Mouse (Mus musculus) embryonic facial prominence, embryonic 13.5 days (tissue): ENCODE results near the gene Tspan17. TPM values are rescaled to one million over a fixed set of nuclear protein-coding genes. Genes with fewer than 3 reads are reported as not detected.

ENCODE experiments used
- ATAC-seq: fragments of 200-750 bp; cut with Nextera tagmentation; 2 replicates; pipeline ENCODE4 v1.8.0; 2017; ENCODE audit warnings: low read depth; ENCODE audit not compliant: insufficient number of reproducible peaks, insufficient read depth, low FRiP score, low TSS enrichment
- H3K27ac ChIP-seq: fragments of 300-500 bp; sonication (generic); 2 replicates; pipeline ENCODE4 v1.5.1; 2015; ENCODE audit warnings: moderate library complexity, mild to moderate bottlenecking, inconsistent platforms
- H3K27me3 ChIP-seq: fragments of 300-500 bp; sonication (generic); 2 replicates; pipeline ENCODE4 v1.6.1; 2015; ENCODE audit warnings: mild to moderate bottlenecking, inconsistent platforms
- H3K36me3 ChIP-seq: fragments of 300-500 bp; sonication (generic); 2 replicates; pipeline ENCODE4 v1.6.1; 2015; ENCODE audit warnings: mild to moderate bottlenecking, inconsistent platforms
- H3K4me1 ChIP-seq: fragments of 300-500 bp; sonication (generic); 2 replicates; pipeline ENCODE4 v1.6.1; 2015; ENCODE audit warnings: inconsistent platforms
- H3K4me2 ChIP-seq: fragments of 300-500 bp; sonication (generic); 2 replicates; pipeline ENCODE4 v1.6.1; 2015; ENCODE audit warnings: moderate library complexity, mild to moderate bottlenecking, inconsistent platforms
- H3K4me3 ChIP-seq: fragments of 300-500 bp; sonication (generic); 2 replicates; pipeline ENCODE4 v1.5.1; 2015; ENCODE audit warnings: mild to moderate bottlenecking, inconsistent platforms
- H3K9ac ChIP-seq: fragments of 300-500 bp; sonication (generic); 2 replicates; pipeline ENCODE4 v1.6.1; 2015; ENCODE audit warnings: mild to moderate bottlenecking, inconsistent platforms
- H3K9me3 ChIP-seq: fragments of 300-500 bp; sonication (generic); 2 replicates; pipeline ENCODE4 v1.6.1; 2016; ENCODE audit warnings: inconsistent platforms
- WGBS: fragments of 180-500 bp; shearing (Covaris S2); methylation state at CpG from one replicate; pipeline ENCODE4 v1.1.7; 2015; ENCODE audit warnings: mixed read lengths; 5-methylcytosine and 5-hydroxymethylcytosine counted together
- polyA plus RNA-seq: library from polyadenylated mRNA; unstranded; fragments of >200 nt; fragmentation: Nextera tagmentation; extraction: Ambion mirVana; gene quantifications from 2 replicates; pipeline ENCODE4 v1.2.1, GENCODE M21; 2015

Gene Tspan17
- polyA plus RNA-seq, 1 experiment from 2014 or later: 7.6 TPM

DNA sequence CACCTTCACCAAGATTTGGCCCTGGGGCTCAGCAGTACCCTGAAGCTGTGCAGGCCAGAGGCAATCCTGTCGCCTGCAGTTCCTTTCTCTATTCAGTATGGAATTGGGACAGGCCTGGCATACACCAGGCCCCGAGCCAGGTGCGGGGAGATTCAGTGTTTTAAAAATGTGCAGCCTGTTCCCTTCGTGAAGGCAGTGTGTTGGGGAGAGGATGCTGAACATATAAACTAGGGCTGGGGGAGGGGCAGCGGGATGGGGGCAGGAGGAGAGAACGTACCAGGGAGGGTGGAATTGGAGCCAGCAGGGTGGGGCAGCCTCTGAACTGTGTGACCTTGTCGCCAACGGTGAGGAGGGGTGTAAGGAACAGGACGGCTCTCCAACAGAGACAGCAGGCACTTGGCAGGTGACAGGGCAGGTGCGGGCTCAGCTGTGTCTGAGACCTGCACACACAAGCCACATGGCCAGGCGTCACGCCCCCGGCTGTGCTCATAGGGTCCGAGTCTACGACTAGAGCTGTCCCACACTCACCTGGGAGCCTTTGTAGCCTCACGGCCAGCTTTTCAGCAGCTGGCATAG lies 4.9 kb downstream of the Tspan17 start:
- Histone ChIP-seq H3K27ac (no peak overlapping the region), H3K36me3 (no peaks in the 10 kb centered on the region), H3K4me1 (peaks cover 9% of the 10 kb centered on the region), H3K9ac (no peak overlapping the region), H3K9me3 (no peaks in the 10 kb centered on the region), H3K4me2 (no peak overlapping the region), H3K4me3 (no peak overlapping the region), H3K27me3 (peaks cover 51% of the 10 kb centered on the region)
- WGBS: 74% methylated on average over 16 of the region's 16 CpGs
- no peak for ATAC-seq

DNA sequence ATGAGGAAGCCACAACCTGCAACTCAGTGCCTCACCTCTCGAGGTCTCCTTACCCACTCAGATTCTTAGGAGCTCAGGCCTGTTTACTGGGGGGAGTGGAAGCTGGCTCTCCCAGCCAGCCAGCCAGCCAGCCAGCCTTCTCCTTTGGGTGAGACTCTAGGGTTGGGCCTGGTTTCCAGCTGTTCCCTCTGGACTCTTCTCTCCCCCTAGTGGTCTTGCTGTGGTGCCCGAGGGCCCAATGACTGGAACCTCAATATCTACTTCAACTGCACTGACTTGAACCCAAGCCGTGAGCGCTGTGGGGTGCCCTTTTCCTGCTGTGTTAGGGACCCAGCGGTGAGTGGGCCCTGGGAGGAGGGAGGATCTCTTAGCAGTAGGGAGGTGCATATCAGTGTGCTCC lies 5.7 kb downstream of the Tspan17 start:
- WGBS: 54% methylated on average over 5 of the region's 5 CpGs
- H3K27me3 ChIP-seq: peaks cover 45% of the 10 kb centered on the region
- H3K9ac ChIP-seq: no peak overlapping the region
- peaks cover 5% of the 10 kb centered on the region for H3K4me1 ChIP-seq
- no peak overlapping the region for H3K27ac ChIP-seq
- ATAC-seq: no peak
- no peaks in the 10 kb centered on the region for H3K9me3 ChIP-seq
- no peak overlapping the region for H3K4me2 ChIP-seq
- no peak overlapping the region for H3K4me3 ChIP-seq
- no peaks in the 10 kb centered on the region for H3K36me3 ChIP-seq

DNA sequence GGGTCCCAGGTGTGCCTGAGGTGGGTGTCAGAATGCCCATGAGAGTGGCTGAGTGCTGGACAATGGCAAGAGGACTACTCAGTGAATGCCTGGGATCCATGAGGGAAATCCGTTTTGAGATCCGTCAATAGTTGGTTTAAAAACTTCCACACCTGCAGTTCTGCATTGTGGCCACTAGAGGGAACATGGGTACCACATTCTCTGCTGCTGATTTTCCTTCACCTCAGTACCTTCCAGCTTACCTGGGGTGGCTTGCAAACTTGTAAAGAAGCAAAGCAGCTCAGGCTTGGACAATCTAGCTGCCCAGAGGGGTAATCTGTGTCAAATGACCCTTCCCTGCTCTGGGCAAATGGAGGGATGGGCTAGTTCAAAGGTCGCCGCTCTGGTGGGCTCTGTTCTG lies 8.2 kb downstream of the Tspan17 start:
- WGBS: 44% methylated on average over 4 of the region's 4 CpGs
- peaks cover 24% of the 10 kb centered on the region for H3K27me3 ChIP-seq
- no peak for ATAC-seq
- no peaks in the 10 kb centered on the region for H3K36me3 ChIP-seq
- H3K9ac ChIP-seq: no peak overlapping the region
- H3K4me2 ChIP-seq: no peak overlapping the region
- H3K4me1 ChIP-seq: 0 out of 2 replicates have a peak, but pooled peaks cover 6% of the 10 kb centered on the region
- no peak overlapping the region for H3K27ac ChIP-seq
- no peaks in the 10 kb centered on the region for H3K9me3 ChIP-seq
- no peak overlapping the region for H3K4me3 ChIP-seq

DNA sequence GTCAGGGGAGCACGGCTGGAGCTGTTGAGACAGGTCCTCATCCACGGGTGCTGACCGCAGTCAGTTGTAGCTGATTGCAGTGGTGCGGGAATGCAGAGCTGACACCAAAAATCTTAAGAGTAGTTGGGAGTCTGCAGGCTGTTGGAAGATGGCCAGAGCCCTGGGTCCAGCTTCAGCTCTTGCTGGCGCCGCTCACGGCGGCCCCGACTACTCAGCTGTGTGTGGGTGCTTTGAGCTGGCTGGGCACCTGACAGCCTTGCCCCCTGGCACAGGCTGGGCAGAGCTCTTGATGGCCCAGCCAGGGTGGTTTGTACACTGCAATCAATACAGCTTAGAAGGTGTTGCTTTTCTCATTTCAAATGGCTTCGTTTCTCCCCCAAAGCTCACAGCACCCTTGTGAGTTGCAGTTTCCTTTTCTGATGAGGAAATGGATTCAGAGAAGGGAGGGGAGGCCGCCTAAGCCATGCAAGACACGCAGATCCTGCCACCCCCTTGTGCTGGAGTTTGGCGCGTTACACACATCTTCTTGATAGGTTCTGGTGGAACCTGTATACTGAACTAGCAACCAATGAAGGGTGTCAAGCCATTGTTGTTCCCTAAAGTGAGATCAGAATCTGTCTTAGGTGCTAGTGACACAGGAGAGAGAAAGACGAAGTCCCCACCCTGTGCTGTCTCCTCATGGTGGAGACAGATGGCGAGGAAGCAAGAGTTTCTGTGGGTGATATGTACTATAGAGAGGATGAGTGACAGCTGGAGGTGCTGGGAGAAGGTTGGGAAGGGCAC lies 8.9 kb downstream of the Tspan17 start:
- Histone ChIP-seq H3K27ac (no peak overlapping the region), H3K4me1 (0 out of 2 replicates have a peak, but pooled peaks cover 6% of the 10 kb centered on the region), H3K4me3 (no peak overlapping the region), H3K9me3 (no peaks in the 10 kb centered on the region), H3K9ac (no peak overlapping the region), H3K36me3 (no peaks in the 10 kb centered on the region), H3K4me2 (no peak overlapping the region), H3K27me3 (peaks cover 17% of the 10 kb centered on the region; the same call in 1 of the 2 replicates)
- no peak for ATAC-seq
- 76% methylated on average over 16 of the region's 16 CpGs for WGBS

DNA sequence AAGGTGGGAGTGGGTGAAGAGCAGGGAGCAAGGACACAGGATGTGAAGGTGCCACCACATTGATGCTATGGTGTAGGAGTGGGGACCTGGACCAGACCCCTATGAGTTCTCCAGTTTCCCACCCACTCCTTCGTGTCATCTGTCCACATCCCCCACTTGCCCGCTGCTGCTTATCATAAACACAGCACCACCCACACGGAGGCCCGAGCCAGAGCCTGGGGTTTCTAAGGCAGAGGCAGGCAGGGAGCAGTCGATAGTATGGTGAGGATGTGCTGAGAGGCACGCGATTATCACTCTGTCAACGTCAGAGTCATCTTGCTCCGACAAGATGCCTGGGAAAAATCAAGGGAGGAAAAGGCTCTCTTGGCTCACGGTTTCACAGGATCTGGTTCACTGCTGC lies 9.6 kb downstream of the Tspan17 start:
- Histone ChIP-seq H3K27ac (no peak overlapping the region), H3K36me3 (no peaks in the 10 kb centered on the region), H3K9me3 (no peaks in the 10 kb centered on the region), H3K4me2 (no peak overlapping the region), H3K27me3 (peaks cover 18% of the 10 kb centered on the region; the same call in 1 of the 2 replicates), H3K9ac (no peak overlapping the region), H3K4me1 (0 out of 2 replicates have a peak, but pooled peaks cover 6% of the 10 kb centered on the region), H3K4me3 (no peak overlapping the region)
- 79% methylated on average over 10 of the region's 10 CpGs for WGBS
- ATAC-seq: no peak

DNA sequence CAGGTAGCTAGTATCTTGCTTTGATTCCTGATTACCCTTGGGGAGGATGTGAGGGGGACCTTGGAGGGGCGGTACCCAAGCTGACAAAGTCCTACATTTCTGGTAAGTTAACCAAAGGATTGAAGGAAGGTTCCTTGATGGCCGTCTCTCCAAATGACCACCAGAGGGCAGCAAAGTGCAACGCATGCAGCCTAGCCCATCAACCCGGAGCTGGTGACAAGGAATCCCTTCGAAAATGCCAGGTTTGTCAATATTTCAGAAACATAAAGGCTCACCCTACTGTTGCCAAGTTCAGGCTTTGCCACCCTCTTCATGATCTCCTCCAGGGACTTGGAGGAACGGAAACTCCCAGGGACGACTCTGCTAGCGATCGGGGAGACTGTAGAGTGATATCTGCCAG lies 10.5 kb downstream of the Tspan17 start:
- Histone ChIP-seq H3K9ac (no peak overlapping the region), H3K27ac (no peak overlapping the region), H3K4me1 (0 out of 2 replicates have a peak, but pooled peaks cover 6% of the 10 kb centered on the region), H3K9me3 (no peaks in the 10 kb centered on the region), H3K4me2 (no peak overlapping the region), H3K36me3 (no peaks in the 10 kb centered on the region), H3K4me3 (no peak overlapping the region), H3K27me3 (peaks cover 27% of the 10 kb centered on the region)
- 21% methylated on average over 9 of the region's 9 CpGs for WGBS
- ATAC-seq: no peak

DNA sequence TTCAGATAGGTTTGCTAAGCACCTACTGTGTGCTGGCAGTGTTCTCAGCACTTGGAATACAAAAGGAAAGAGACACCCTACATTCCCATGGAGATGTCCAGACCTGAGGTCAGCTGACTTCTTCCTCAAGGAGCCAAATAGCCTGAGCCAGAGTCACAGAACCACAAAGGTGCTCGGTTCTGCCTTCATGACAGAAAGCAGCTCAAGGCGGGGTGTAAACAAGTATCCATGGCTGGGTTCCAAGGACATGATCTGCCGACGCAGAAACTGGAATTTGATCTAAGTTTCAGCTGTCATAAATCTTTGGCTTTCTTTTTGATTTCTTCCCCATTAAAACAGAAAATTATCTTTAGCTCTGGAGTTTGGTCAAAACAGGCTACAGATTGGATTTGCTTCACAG lies 11.0 kb downstream of the Tspan17 start:
- Histone ChIP-seq H3K9ac (no peak overlapping the region), H3K27ac (no peak overlapping the region), H3K9me3 (no peaks in the 10 kb centered on the region), H3K4me1 (0 out of 2 replicates have a peak, but pooled peaks cover 6% of the 10 kb centered on the region), H3K4me2 (no peak overlapping the region), H3K27me3 (peaks cover 32% of the 10 kb centered on the region), H3K36me3 (no peaks in the 10 kb centered on the region), H3K4me3 (no peak overlapping the region)
- WGBS: 63% methylated on average over 4 of the region's 4 CpGs
- ATAC-seq: no peak

DNA sequence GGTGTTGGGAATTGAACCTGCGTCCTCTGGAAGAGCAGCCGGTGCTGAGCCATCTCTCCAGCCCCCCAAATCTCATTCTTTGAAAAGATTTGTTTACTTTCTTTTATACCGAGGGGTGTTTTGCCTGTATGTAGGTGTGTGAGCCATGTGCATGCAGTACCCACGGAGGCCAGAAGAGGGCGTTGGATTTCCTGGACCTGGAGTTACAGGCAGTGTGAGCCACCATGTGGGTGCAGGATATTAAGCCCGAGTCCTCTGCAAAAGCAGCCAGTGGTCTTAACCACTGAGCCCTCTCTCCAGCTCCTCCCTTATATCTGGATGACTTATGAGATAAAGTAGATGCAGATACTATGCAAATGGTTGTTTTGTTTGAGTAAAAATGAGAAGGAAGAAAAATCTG lies 13.8 kb downstream of the Tspan17 start:
- H3K27ac ChIP-seq: no peak overlapping the region
- 84% methylated on average over 6 of the region's 6 CpGs for WGBS
- H3K9ac ChIP-seq: no peak overlapping the region
- H3K4me3 ChIP-seq: no peak overlapping the region
- H3K36me3 ChIP-seq: no peaks in the 10 kb centered on the region
- H3K27me3 ChIP-seq: peaks cover 49% of the 10 kb centered on the region
- ATAC-seq: no peak
- H3K4me1 ChIP-seq: 0 out of 2 replicates have a peak, but pooled peaks cover 6% of the 10 kb centered on the region
- H3K4me2 ChIP-seq: no peak overlapping the region
- no peaks in the 10 kb centered on the region for H3K9me3 ChIP-seq

DNA sequence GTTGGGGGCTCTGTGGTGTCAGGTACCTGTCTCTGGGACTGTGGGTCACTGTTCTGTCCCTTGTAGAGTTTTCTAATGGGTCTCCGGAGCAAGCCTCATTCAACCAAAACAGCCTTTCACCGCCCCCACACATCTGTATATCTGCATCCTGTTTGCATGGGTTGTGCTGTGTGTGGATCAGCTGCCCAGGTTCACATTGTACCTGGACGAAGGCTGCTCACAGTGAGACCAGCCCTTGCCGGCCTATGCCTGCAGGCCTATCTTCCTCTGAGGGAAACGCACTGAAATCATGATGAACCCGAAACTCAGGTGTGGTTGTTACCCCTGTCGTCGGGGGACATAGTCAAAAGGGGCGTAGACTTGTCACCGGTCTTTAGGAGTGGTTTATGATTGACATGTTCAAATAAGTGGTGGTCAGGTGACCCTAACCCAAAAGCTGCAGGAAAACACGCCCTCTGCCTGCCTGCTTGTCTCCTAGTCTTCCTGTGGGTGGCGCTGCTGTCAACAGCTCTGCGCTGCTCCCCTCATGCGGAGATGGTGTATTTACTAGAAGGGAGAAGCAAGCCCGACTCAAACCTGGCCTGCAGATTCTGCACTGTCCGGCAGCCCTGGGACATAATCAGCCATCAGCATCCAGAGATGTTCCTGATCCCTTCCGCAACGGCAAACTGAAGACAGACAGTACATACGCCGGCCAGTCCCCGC lies 16.1 kb downstream of the Tspan17 start:
- Histone ChIP-seq H3K27ac (no peak overlapping the region), H3K4me3 (no peak overlapping the region), H3K27me3 (peaks cover 38% of the 10 kb centered on the region), H3K4me2 (no peak overlapping the region), H3K4me1 (0 out of 2 replicates have a peak, but pooled peaks cover under 1% of the 10 kb centered on the region), H3K9ac (no peak overlapping the region), H3K36me3 (no peaks in the 10 kb centered on the region), H3K9me3 (no peaks in the 10 kb centered on the region)
- 37% methylated on average over 21 of the region's 21 CpGs for WGBS
- no peak for ATAC-seq

DNA sequence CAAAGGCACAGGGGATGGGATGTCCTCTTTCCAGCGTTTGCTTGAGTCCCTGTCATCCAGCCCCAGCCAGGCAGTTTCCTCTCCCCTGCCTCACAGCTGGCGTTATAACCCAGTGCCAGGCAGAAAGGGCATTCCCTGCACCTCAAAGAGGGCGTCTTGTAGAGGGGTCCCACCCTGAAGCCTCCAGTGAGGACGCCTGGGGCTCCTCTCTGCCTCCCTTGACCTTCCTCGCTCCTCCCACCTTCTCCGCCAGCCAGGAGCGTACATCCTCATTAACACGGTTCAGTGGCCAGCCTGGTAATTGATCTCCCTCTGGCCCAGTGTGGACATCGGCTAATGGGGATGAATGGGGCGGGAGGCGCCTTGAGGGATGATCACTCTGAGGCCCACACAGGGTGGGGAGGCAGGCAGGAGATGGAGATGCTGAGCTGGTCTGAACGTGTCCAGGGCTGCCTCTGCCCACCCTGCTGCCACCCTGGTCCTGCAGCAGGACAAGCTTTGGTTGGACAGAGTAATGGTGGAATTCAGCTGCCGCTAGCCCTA lies 17.3 kb downstream of the Tspan17 start:
- Histone ChIP-seq H3K27me3 (peaks cover 34% of the 10 kb centered on the region), H3K9me3 (no peaks in the 10 kb centered on the region), H3K4me2 (no peak overlapping the region), H3K27ac (no peak overlapping the region), H3K9ac (0 out of 2 replicates have a peak overlapping the region, but pooled peaks have one; percentile 32), H3K4me3 (no peak overlapping the region), H3K36me3 (no peaks in the 10 kb centered on the region), H3K4me1 (no peaks in the 10 kb centered on the region)
- 24% methylated on average over 13 of the region's 13 CpGs for WGBS
- no peak for ATAC-seq

DNA sequence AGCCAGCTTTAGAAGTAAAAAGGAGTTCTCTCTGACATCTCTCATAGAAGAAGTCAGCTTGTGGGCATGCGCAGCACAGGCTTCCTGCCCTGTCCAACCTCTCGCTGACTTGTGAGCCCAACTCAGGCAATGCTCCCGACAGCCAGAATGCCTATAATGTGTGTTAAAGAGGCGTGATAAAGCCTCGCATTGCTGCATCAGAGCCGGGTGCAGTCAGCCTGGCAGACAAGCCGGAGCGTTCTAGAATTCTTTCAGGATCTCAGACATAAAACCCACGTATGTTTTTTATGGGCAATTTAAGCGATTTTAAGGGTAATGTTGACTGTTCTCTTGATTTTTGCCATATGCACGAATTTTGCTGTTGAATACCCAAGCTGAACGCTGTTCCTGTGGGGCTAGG lies 18.9 kb downstream of the Tspan17 start:
- Histone ChIP-seq H3K27ac (no peak overlapping the region), H3K9ac (no peak overlapping the region), H3K4me3 (no peak overlapping the region), H3K9me3 (no peaks in the 10 kb centered on the region), H3K27me3 (peaks cover 34% of the 10 kb centered on the region), H3K4me2 (no peak overlapping the region), H3K4me1 (no peaks in the 10 kb centered on the region), H3K36me3 (no peaks in the 10 kb centered on the region)
- ATAC-seq: no peak
- 64% methylated on average over 12 of the region's 12 CpGs for WGBS
